Mouse (Mus musculus) embryonic facial prominence, embryonic 15.5 days (tissue): ENCODE results near the gene Atp1a4. TPM values are rescaled to one million over a fixed set of nuclear protein-coding genes. Genes with fewer than 3 reads are reported as not detected.

ENCODE experiments used
- ATAC-seq: fragments of 200-750 bp; cut with Nextera tagmentation; 2 replicates; pipeline ENCODE4 v1.8.0; 2017; ENCODE audit warnings: low read depth, moderate TSS enrichment; ENCODE audit not compliant: insufficient number of reproducible peaks, low FRiP score, low TSS enrichment
- H3K27ac ChIP-seq: fragments of 300-500 bp; sonication (generic); replicated peaks from 2 replicates; pipeline ENCODE4 v1.5.1; 2015; ENCODE audit warnings: mild to moderate bottlenecking, inconsistent platforms
- H3K27me3 ChIP-seq: fragments of 300-500 bp; sonication (generic); 2 replicates; pipeline ENCODE4 v1.6.1; 2015; ENCODE audit warnings: inconsistent platforms
- H3K36me3 ChIP-seq: fragments of 300-500 bp; sonication (generic); 2 replicates; pipeline ENCODE4 v1.6.1; 2015; ENCODE audit warnings: mild to moderate bottlenecking, inconsistent platforms
- H3K4me1 ChIP-seq: fragments of 300-500 bp; sonication (generic); 2 replicates; pipeline ENCODE4 v1.6.1; 2015; ENCODE audit warnings: inconsistent platforms
- H3K4me2 ChIP-seq: fragments of 300-500 bp; sonication (generic); replicated peaks from 2 replicates; pipeline ENCODE4 v1.6.1; 2015; ENCODE audit warnings: mild to moderate bottlenecking, inconsistent platforms
- H3K4me3 ChIP-seq: fragments of 300-500 bp; sonication (generic); replicated peaks from 2 replicates; pipeline ENCODE4 v1.5.1; 2015; ENCODE audit warnings: mild to moderate bottlenecking, inconsistent platforms
- H3K9ac ChIP-seq: fragments of 300-500 bp; sonication (generic); 2 replicates; pipeline ENCODE4 v1.6.1; 2015; ENCODE audit warnings: inconsistent platforms
- H3K9me3 ChIP-seq: fragments of 300-500 bp; sonication (generic); replicated peaks from 2 replicates; pipeline ENCODE4 v1.6.1; 2016; ENCODE audit warnings: inconsistent platforms
- WGBS: fragments of 180-500 bp; shearing (Covaris S2); methylation state at CpG from one replicate; pipeline ENCODE4 v1.1.7; 2015; 5-methylcytosine and 5-hydroxymethylcytosine counted together
- polyA plus RNA-seq: library from polyadenylated mRNA; unstranded; fragments of >200 nt; fragmentation: Nextera tagmentation; extraction: Ambion mirVana; gene quantifications from 2 replicates; pipeline ENCODE4 v1.2.1, GENCODE M21; 2015

The Atp1a4 gene
- polyA plus RNA-seq, 1 experiment from 2014 or later = not detected

- H3K27me3 ChIP-seq = no peaks in the 10 kb centered on the region
- no peak for ATAC-seq
These were observed 23.5 kb upstream of the Atp1a4 start for GRCm38 (mm10) chr1:172281522-172282254.

GRCm38 (mm10) chr1:172279768-172280509, 21.7 kb upstream of the Atp1a4 start:
- Histone ChIP-seq H3K9me3 (no peaks in the 10 kb centered on the region), H3K36me3 (no peaks in the 10 kb centered on the region), H3K4me3 (no peak overlapping the region), H3K27me3 (no peaks in the 10 kb centered on the region), H3K4me1 (no peaks in the 10 kb centered on the region), H3K9ac (no peak overlapping the region), H3K4me2 (no peak overlapping the region), H3K27ac (no peak overlapping the region)
- 75% methylated on average over 16 of the region's 16 CpGs for WGBS
- no peak for ATAC-seq

More at GRCm38 (mm10) chr1:172281522-172282254, 23.5 kb upstream of the Atp1a4 start:
- Histone ChIP-seq H3K36me3 (no peaks in the 10 kb centered on the region), H3K4me3 (no peak overlapping the region), H3K4me2 (no peak overlapping the region), H3K4me1 (no peaks in the 10 kb centered on the region), H3K9ac (no peak overlapping the region), H3K9me3 (no peaks in the 10 kb centered on the region), H3K27ac (no peak overlapping the region)
- WGBS = 80% methylated on average over 10 of the region's 10 CpGs

GRCm38 (mm10) chr1:172278328-172278727, 20.1 kb upstream of the Atp1a4 start:
- Histone ChIP-seq H3K4me1 (no peaks in the 10 kb centered on the region), H3K27ac (no peak overlapping the region), H3K9me3 (no peaks in the 10 kb centered on the region), H3K27me3 (no peaks in the 10 kb centered on the region), H3K4me2 (no peak overlapping the region), H3K9ac (no peak overlapping the region), H3K36me3 (no peaks in the 10 kb centered on the region), H3K4me3 (no peak overlapping the region)
- 91% methylated on average over 13 of the region's 13 CpGs for WGBS
- ATAC-seq = no peak

DNA sequence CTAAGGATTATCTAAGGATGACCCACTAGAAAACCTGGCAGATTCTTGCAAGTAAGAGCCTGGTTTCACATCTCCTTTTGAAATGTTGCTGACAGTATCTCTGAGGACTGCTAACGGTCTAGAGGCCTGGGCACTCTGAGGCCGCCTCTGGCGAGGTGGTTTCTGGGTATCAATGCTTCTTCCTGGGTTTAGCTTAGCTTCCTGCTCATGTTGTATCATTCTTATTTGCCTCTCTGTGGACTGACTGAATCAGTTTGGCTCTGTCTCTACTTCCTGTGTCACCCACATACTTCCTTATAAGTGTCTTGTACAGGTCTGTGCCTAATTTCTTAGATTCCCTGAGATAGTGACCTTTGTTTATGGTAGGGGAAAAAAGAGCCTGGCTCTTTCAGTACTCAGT, 19.0 kb upstream of the Atp1a4 start:
- no peak for ATAC-seq
- 69% methylated on average over 3 of the region's 3 CpGs for WGBS
- no peaks in the 10 kb centered on the region for H3K27me3 ChIP-seq
- no peaks in the 10 kb centered on the region for H3K9me3 ChIP-seq
- H3K36me3 ChIP-seq = no peaks in the 10 kb centered on the region
- H3K4me3 ChIP-seq = no peak overlapping the region
- H3K4me2 ChIP-seq = no peak overlapping the region
- no peaks in the 10 kb centered on the region for H3K4me1 ChIP-seq
- no peak overlapping the region for H3K9ac ChIP-seq
- H3K27ac ChIP-seq = no peak overlapping the region

DNA sequence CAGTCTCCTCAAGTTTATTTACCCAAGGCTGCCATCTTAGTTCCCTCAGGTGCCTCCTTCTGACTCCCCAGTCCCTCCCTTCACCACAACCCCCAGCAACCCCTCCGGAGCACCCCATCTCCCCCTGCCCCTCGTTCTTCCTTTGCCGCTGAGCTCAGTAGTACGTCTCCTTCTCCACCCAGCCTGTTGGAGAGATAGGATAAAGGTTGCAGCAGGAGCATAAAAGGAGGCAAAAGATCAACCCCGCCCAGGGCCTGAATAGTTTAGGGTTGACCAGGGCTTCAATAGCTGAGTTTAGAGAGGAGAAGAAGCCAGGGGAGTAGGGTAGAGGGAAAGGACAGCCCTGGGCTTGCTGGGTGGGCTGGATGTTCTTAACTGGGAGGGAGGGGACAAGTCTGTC, 16.3 kb upstream of the Atp1a4 start:
- Histone ChIP-seq H3K9me3 (no peaks in the 10 kb centered on the region), H3K9ac (no peak overlapping the region), H3K27ac (no peak overlapping the region), H3K36me3 (no peaks in the 10 kb centered on the region), H3K27me3 (no peaks in the 10 kb centered on the region), H3K4me3 (no peak overlapping the region), H3K4me1 (no peaks in the 10 kb centered on the region), H3K4me2 (no peak overlapping the region)
- no peak for ATAC-seq
- WGBS = 73% methylated on average over 5 of the region's 5 CpGs

- no peak overlapping the region for H3K27ac ChIP-seq
- WGBS = 43% methylated on average over 5 of the region's 5 CpGs
- no peak for ATAC-seq
- no peaks in the 10 kb centered on the region for H3K27me3 ChIP-seq
- H3K9ac ChIP-seq = no peak overlapping the region
- no peaks in the 10 kb centered on the region for H3K36me3 ChIP-seq
- no peaks in the 10 kb centered on the region for H3K9me3 ChIP-seq
- no peaks in the 10 kb centered on the region for H3K4me1 ChIP-seq
- H3K4me3 ChIP-seq = no peak overlapping the region
- H3K4me2 ChIP-seq = no peak overlapping the region
These were observed 15.9 kb upstream of the Atp1a4 start for GRCm38 (mm10) chr1:172274116-172274515.

DNA sequence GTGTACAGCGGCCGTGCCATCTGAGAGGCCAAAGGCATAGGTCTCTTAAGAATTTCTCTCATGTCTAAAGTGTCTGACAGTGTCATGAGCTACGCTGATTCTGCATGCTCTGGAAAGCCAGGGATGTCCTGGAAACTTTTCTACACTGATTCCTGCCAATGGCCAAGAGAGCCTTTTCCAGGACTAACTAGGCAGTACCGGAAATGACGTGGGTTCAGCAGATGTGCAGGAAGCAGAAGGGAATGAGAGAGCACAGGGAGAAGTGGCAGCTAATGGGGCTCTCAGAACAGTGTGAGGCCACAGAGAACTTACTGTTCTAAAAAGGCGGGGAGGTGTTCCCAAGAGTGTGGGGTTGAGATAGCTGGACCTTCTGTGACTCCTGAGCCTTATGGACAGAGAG, 15.2 kb upstream of the Atp1a4 start:
- ATAC-seq = no peak
- no peak overlapping the region for H3K4me2 ChIP-seq
- no peak overlapping the region for H3K27ac ChIP-seq
- no peak overlapping the region for H3K9ac ChIP-seq
- H3K36me3 ChIP-seq = no peaks in the 10 kb centered on the region
- no peaks in the 10 kb centered on the region for H3K27me3 ChIP-seq
- H3K4me1 ChIP-seq = no peaks in the 10 kb centered on the region
- no peaks in the 10 kb centered on the region for H3K9me3 ChIP-seq
- 72% methylated on average over 6 of the region's 6 CpGs for WGBS
- no peak overlapping the region for H3K4me3 ChIP-seq

GRCm38 (mm10) chr1:172271765-172272164, 13.6 kb upstream of the Atp1a4 start:
- Histone ChIP-seq H3K9ac (no peak overlapping the region), H3K9me3 (no peaks in the 10 kb centered on the region), H3K27ac (no peak overlapping the region), H3K4me1 (no peaks in the 10 kb centered on the region), H3K4me2 (no peak overlapping the region), H3K27me3 (no peaks in the 10 kb centered on the region), H3K36me3 (no peaks in the 10 kb centered on the region), H3K4me3 (no peak overlapping the region)
- ATAC-seq = no peak
- WGBS = 74% methylated on average over 10 of the region's 10 CpGs

DNA sequence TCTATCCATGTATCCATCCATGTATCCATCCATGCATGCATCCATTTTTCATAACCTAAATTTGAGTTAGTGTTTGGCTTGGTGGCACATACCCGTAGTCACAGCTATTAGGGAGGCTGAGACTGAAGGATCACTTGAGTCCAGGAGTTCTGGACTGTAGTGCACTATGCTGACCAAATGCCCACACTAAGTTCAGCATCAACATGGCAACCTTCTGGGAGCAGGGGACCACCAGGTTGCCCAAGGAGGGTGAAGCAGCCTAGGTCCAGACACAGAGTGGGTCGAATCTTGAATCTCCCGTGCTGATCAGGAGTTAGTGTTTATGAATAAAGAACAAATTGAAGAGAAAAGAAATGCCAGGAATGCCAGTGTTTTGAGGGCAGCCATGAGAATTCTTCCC, 13.0 kb upstream of the Atp1a4 start:
- Histone ChIP-seq H3K27ac (no peak overlapping the region), H3K4me3 (no peak overlapping the region), H3K36me3 (no peaks in the 10 kb centered on the region), H3K9ac (no peak overlapping the region), H3K4me1 (no peaks in the 10 kb centered on the region), H3K9me3 (no peaks in the 10 kb centered on the region), H3K27me3 (no peaks in the 10 kb centered on the region), H3K4me2 (no peak overlapping the region)
- WGBS = 83% methylated on average over 3 of the region's 3 CpGs
- ATAC-seq = no peak

- no peaks in the 10 kb centered on the region for H3K9me3 ChIP-seq
- no peak within 1 kb of the TSS for H3K4me2 ChIP-seq
- H3K4me3 ChIP-seq = no peak within 1 kb of the TSS
- H3K27ac ChIP-seq = no peak within 1 kb of the TSS
- no peak for ATAC-seq
- no peaks in the 10 kb centered on the region for H3K36me3 ChIP-seq
- H3K9ac ChIP-seq = no peak within 1 kb of the TSS
- H3K27me3 ChIP-seq = no peaks in the 10 kb centered on the region
- 59% methylated on average over 8 of the region's 8 CpGs for WGBS
- no peaks in the 10 kb centered on the region for H3K4me1 ChIP-seq
These were observed 3.4 kb upstream of the Atp1a4 start, which contains the start of gene Igsf8 for GRCm38 (mm10) chr1:172261477-172262078. Gene Igsf8, plus strand, starts transcription at chr1:172261641.

- H3K4me3 ChIP-seq = no peak overlapping the region
- no peaks in the 10 kb centered on the region for H3K9me3 ChIP-seq
- no peak overlapping the region for H3K4me2 ChIP-seq
- peaks cover 7% of the 10 kb centered on the region; the same call in 1 of the 2 replicates for H3K27me3 ChIP-seq
- 0 out of 2 replicates have a peak, but pooled peaks cover 3% of the 10 kb centered on the region for H3K4me1 ChIP-seq
- H3K9ac ChIP-seq = no peak overlapping the region
- no peaks in the 10 kb centered on the region for H3K36me3 ChIP-seq
- no peak overlapping the region for H3K27ac ChIP-seq
- WGBS = 44% methylated on average over 2 of the region's 2 CpGs
- ATAC-seq = no peak
These were observed 10.5 kb downstream of the Atp1a4 start for GRCm38 (mm10) chr1:172247679-172248078.
